Mouse (Mus musculus): Measurements from ENCODE around the gene Rab1a.
A peak's percentile ranks its signal among the peaks of the same experiment; 100 is the strongest.
"Not testable (repeated sequence)": the region's sequence is repeated elsewhere in the genome, so short reads cannot be mapped to it uniquely, and the experiment has no call there.

Rab1a gene

DNA sequence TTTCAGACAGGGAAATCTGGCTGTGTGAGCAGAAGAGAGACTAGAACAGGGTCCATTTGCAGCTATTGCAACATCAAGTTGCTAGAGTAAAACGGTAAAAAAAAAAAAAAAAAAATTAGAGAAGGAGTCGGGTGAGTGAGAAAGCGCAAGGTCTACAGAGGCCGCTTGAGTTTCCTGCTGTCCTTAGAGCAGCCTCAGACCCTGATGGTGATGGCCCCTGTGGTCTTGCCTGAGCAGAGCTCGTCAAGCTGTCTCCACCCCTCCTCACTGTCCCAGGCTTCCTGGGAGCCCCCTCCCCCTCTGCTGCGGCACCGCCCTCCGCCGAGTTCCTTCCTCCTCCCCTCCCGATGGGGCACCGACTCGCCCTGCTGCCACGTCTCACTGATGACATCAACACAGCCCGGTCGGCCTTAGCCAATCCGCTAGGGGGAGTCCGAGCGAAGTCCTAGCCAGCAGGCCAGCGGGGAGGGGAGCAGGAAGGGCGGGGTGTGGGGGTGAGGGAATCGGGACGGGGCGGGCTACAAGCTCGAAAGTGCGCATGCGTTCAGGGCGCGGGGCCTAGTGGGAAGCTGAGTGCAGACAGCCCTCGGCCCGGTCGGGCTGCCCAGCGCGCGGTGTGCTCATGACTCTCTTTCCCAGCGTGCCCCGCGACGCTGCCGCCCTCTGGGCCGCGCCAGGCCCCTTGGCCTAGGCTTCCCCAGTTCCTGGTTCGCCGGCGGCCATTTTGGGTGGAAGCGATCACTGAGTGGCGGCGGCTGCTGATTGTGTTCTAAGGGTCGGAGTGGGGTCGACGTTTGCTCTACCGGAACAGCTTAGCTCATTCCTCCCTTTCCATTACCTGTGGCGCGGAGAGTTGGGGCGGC, at the start of gene Rab1a:
TSS of gene Rab1a (plus strand) at position 720 of the 863 bp plus-strand sequence.
- peak; percentile 100 for DNase-seq

DNA sequence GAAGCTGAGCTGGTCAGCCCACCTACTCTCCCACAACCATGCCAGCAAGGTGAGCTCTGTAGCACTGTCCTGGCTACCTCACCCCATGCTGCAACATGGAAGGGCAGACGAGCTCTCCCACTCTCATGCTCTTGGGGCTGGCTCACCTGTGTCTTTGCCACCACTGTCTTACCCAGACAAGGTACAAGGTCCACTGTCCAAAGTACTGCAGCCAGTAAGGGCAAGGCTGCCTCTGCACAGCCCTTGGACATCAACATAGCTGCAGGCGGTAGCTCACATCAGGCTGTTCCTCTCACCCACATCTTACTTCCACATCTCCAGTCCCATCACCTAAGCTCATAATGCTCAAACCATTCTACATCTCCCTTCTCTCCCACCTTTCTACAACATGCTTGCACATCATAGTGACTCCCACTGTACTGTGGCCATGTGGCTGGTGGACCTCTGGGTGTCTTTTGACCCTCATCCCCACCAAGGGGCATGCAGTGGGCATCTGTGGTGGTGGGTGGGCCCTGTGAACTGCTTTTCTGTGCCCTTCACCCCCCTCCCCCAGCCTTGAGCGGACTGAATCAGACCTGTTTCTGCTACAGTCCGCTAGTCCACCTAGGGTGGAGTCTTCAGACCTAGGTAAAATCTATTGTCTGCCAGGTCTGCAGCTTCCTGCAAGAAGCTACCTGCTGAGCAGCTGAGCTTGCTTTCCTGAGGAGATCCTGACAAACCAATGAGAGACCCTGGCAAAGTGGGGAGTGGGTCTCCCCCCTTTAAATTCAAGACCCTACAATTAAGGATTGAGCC, 48.9 kb upstream of the Rab1a start:
- DNase-seq = no peak

DNA sequence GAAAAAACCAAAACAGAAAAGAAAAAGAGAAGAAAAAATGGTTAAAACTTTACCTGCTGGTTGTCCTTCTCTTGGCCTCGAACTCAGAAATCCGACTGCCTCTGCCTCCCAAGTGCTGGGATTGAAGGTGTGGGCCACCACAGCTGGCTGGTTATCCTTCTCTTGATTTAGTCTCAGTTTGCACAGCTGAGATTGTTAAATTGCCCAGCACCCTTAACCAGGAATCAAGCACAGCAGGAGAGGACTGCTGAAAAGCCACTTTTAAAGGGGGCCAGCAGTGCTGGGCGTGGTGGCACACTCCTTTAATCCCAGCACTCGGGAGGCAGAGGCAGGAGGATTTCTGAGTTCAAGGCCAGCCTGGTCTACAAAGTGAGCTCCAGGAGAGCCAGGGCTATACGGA, 47.7 kb upstream of the Rab1a start:
- not testable (repeated sequence) for DNase-seq

- DNase-seq = no peak
These were observed 42.4 kb upstream of the Rab1a start for GRCm38 (mm10) chr11:20158879-20159278.

GRCm38 (mm10) chr11:20164979-20165867, 36.0 kb upstream of the Rab1a start:
- DNase-seq = no peak

DNA sequence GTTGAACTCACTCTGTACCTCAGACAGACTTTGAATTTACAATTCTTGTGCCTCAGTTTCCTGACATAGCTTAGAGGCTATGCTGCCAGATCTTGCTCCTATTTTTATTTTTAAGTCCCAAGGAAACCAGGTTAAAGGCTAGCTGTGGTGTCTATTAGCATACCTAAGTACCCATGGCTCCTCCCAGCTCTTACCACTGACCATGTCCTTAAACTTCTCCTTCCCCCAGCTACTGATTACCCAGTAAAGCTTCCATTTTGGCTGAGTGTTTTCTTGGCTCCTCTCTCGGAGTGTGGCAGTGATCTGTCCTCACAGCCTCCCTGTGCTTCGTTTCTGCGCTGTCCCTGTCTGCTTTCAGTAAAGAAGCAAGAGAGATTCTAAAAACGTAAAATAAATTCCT, 35.2 kb upstream of the Rab1a start:
- no peak for DNase-seq

GRCm38 (mm10) chr11:20166476-20166875, 34.8 kb upstream of the Rab1a start:
- not testable (repeated sequence) for DNase-seq

DNA sequence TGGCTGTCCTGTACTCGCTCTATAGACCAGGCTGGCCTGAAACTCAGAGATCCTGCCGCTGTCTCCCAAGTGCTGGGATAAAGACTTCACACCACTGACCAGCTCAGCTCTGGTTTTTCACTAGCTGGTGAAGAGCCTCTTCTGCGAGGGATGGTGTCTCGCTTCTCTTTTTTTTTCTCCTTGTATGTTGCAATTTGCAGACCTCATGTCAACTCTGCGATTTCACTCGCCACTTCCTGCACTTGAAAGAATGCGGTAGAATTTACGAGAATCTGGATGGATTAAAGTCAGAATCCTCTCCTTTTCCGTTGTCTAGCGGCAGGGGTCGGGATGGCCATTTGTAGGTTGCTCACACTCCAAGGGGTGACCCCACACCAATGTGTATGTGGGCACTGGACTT, 32.3 kb upstream of the Rab1a start:
- peak in 1 of 2 experiments; percentile 4 for DNase-seq

DNA sequence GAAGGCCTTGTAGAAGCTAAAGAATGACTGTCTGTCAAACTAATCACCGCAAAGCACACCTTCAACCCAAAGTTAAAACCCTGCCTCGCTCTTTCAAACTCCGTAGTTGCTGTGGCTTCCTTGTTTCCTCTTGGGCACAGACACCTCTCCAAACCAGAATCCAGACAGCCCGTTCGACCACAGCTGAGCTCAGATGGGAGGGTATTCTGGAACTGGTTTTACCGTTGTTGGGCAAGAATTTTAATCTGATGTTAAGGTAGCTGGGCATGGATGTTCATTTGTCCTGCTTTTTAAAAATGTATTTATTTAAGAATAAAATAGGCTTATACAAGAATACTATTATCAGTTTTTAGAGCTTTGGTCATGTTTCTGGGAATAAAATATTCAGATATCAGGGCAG, 14.0 kb upstream of the Rab1a start:
- DNase-seq = no peak

DNA sequence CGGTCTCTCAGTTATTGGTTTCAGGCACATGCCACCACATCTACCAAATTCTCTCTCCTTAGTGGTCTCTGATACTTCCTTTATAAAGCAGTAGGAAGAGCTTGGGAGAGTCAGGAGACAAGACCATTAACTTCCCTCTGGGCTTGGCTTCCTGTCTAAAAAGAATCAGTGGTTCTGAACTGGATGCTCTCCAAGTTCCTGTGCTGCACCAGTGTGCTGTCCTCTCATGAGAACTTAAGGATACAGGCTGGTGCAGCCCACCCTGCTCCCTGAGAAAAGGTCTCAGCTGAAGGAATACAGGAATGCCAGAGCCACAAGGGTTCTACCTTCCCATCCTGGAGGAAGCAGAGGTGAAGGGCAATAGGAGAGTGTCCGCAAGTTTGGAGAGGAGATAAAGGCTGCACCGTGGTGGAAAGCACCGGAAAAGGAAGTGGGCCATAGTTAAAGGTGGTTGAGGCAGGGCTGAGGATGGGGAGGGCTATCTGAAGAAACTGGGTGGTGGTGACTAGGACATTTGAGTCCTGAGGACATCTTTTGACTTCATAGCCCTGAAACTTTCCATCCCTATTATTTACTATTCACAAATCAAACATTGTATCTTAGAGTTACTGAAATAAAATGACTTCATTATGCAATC, 8.0 kb upstream of the Rab1a start:
- peak; percentile 23 to 60 for DNase-seq

DNA sequence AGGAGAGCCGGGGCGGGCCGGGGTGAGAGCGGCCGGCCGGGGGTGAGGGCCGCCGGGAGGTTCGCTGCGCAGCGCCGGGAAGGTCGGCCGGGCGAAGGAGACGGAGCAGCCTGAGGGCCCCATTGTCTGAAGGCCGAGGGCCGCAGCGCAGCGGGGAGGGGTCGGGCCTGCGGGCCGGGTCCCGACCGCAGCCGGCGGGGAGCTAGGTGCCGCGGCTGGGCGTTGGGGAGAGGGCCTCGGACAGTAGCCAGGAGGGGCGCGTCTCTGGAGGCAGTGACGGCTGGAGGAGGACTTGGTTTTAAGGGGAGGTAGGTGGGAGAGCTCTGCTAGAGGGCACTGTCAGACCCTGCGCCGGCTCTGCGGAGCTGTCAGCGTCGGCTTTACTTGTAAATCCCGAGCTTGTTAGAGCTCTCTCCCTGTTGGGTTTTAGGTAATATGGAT, 449 bp downstream of the Rab1a start:
- peak; percentile 51 to 58 for DNase-seq

- DNase-seq = peak in 1 of 2 experiments; percentile 15
These were observed 1.2 kb downstream of the Rab1a start for GRCm38 (mm10) chr11:20202299-20203011.

DNA sequence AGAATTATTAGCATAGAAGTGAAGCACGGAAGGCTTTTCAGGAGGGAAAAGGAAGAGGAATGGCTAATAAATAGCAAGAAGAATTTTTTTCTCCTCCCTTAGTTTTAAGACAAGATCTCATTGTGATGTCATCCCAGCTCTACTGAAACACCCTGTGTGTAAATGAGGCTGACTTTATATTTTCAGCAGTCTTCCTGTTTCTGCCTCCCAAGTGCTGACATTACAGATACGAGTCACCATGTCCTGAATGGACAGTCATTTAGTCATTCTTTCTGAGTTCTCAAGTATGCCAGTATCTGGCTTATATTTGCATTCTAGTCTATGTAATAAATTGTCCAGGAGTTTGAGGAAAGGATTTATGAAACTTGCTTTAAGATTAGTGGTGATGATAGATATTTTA, 3.1 kb downstream of the Rab1a start:
- DNase-seq = no peak

DNA sequence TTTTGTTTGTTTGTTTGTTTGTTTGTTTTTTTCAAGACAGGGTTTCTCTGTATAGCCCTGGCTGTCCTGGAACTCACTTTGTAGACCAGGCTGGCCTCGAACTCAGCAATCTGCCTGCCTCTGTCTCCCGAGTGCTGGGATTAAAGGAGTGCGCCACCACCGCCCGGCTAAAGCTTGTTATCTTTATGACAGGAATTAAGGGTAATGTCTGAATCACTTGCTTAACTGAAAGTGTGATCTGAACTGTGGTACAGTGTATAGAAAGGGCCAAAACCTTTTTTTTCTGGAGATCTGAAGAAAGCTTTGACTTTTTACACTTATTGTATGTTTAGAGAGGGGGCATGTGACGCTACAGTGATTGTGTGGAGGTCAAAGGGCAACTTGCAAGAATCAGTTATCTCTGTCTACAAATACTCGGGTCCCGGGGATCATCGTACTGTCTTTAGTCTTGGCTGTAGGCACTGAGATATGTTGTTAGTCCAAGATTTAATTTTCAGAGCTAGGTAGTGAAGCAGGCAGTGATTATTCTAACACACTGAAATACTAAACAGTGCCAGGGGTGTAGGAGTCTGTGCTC, 3.7 kb downstream of the Rab1a start:
- no peak for DNase-seq

- DNase-seq = no peak
These were observed 4.3 kb downstream of the Rab1a start for GRCm38 (mm10) chr11:20205538-20205937.

DNA sequence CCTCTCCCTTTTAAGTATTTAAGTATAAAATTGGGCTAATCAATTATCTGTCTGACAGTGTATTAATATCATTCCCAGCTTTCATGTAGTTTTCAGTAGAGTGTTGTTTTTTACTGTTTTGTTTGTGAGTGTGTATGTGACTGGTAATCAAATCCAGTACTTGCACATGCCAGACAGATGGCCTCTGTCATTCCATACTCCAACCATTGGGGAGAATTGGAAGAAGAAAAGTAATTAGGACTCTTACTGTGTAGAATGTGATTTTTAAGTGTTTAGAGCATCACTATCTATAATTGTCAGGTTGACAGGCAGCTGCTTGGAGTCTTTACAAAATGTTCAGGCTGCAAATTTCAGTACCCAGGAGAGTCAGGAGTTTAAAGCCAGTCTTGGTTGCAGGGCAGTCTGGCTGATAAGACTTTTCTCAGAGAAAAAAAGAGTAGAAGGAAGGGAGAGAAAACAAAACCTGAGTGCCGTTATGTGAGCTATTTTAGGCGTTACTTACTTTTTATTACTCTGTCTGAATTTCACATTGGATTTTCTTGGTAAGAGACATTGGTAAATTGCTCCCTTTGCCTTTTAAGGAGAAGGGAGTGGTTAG, 5.5 kb downstream of the Rab1a start:
- DNase-seq = no peak

DNA sequence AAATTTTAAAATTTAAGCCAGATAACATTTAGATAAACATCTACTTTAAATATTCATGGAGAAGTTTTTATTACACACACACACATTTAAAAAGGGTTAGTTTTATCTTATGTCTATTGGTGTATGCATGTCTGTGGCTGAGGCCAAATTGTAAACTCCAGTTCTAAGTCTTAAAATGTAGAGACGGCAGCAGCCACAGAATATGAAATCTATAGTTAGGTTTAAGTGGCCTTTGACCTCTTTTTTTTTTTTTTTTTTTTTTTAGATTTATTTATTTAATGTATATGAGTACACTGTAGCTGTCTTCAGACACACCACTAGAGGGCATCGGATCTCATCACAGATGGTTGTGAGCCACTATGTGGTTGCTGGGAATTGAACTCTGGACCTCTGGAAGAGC, 6.4 kb downstream of the Rab1a start:
- no peak for DNase-seq

GRCm38 (mm10) chr11:20211838-20212237, 10.6 kb downstream of the Rab1a start:
- DNase-seq = no peak

- DNase-seq = peak in 1 of 2 experiments; percentile 24
These were observed 13.5 kb downstream of the Rab1a start for GRCm38 (mm10) chr11:20214779-20215178.

DNA sequence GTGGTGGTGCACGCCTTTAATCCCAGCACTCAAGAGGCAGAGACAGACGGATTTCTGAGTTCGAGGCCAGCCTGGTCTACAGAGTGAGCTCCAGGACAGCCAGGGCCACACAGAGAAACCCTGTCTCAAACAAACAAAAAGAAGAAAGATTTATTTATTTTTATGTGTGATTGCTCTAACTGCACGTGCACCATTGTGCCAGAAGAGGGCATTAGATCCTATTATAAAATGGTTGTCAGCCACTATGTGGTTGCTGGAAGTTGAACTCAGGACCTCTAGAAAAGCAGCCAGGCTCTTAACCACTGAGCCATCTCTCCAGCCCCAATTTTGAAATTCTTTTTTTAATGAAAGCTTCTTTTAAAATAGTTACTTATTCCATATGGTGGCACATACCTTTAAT, 15.2 kb downstream of the Rab1a start:
- no peak for DNase-seq

GRCm38 (mm10) chr11:20217227-20217626, 16.0 kb downstream of the Rab1a start:
- no peak for DNase-seq
